Mouse (Mus musculus) urinary bladder, postnatal 4 days (tissue): Measurements from ENCODE around the gene Ftl1.

ENCODE experiments used
- DNase-seq, 2 experiments: peaks; one replicate each; pipeline ENCODE4 v3.0.0; 2021 to 2022; ENCODE audit warnings: low spot score in 2 of 2

Ftl1 gene

GRCm38 (mm10) chr7:45451344-45451982, 8.2 kb downstream of the Ftl1 start:
- peak; percentile 71 to 89 for DNase-seq

- no peak for DNase-seq
These were observed 9.7 kb downstream of the Ftl1 start for GRCm38 (mm10) chr7:45449974-45450373.

GRCm38 (mm10) chr7:45447325-45447990, 12.2 kb downstream of the Ftl1 start:
- DNase-seq: no peak

GRCm38 (mm10) chr7:45446589-45446988, 13.1 kb downstream of the Ftl1 start:
- DNase-seq: no peak

GRCm38 (mm10) chr7:45443526-45444420, 15.9 kb downstream of the Ftl1 start:
- no peak for DNase-seq

- no peak for DNase-seq
These were observed 22.0 kb downstream of the Ftl1 start, which contains the start of gene Ruvbl2 for GRCm38 (mm10) chr7:45437521-45438276. TSS of gene Ruvbl2 (minus strand) at chr7:45438096.

- DNase-seq: no peak
These were observed 22.6 kb downstream of the Ftl1 start for GRCm38 (mm10) chr7:45437046-45437445.

- no peak for DNase-seq
These were observed 23.2 kb downstream of the Ftl1 start for GRCm38 (mm10) chr7:45436444-45436843.

GRCm38 (mm10) chr7:45435038-45435437, 24.6 kb downstream of the Ftl1 start:
- no peak for DNase-seq

GRCm38 (mm10) chr7:45434203-45435015, 25.3 kb downstream of the Ftl1 start, which contains the start of gene Gys1:
TSS of gene Gys1 (plus strand) at chr7:45434844.
- DNase-seq: peak; percentile 100

GRCm38 (mm10) chr7:45433835-45434202, 25.9 kb downstream of the Ftl1 start:
- DNase-seq: no peak

- DNase-seq: no peak
These were observed 33.1 kb downstream of the Ftl1 start for GRCm38 (mm10) chr7:45426556-45426955.

- DNase-seq: peak in 1 of 2 experiments; percentile 58
These were observed 38.5 kb downstream of the Ftl1 start for GRCm38 (mm10) chr7:45421194-45421593.

GRCm38 (mm10) chr7:45420615-45420919, 39.1 kb downstream of the Ftl1 start, which contains the start of gene Lhb:
TSS of gene Lhb (plus strand) at chr7:45420820.
- DNase-seq: peak in 1 of 2 experiments; percentile 49

- DNase-seq: no peak
These were observed 39.6 kb downstream of the Ftl1 start for GRCm38 (mm10) chr7:45419859-45420614.

- peak in 1 of 2 experiments; percentile 50 for DNase-seq
These were observed 41.7 kb downstream of the Ftl1 start for GRCm38 (mm10) chr7:45417962-45418492.

- DNase-seq: peak in 1 of 2 experiments; percentile 56
These were observed 44.0 kb downstream of the Ftl1 start for GRCm38 (mm10) chr7:45415636-45416035.

- DNase-seq: no peak
These were observed 44.9 kb downstream of the Ftl1 start for GRCm38 (mm10) chr7:45414740-45415224.
